Mouse (Mus musculus) kidney, postnatal 0 days (tissue): ENCODE data around the gene Rdh12. TPM values are rescaled to one million over a fixed set of nuclear protein-coding genes. Genes with fewer than 3 reads are reported as not detected.
"Not testable (repeated sequence)": the region's sequence is repeated elsewhere in the genome, so short reads cannot be mapped to it uniquely, and the experiment has no call there.

ENCODE experiments used
- ATAC-seq: fragments of 200-750 bp; cut with Nextera tagmentation; replicated peaks from 2 replicates; pipeline ENCODE4 v1.8.0; 2017; ENCODE audit warnings: low read depth, moderate number of reproducible peaks, moderate TSS enrichment, moderate library complexity; ENCODE audit not compliant: low FRiP score
- DNase-seq: peaks from one replicate; pipeline ENCODE4 v3.0.0-alpha.2; 2016; ENCODE audit warnings: low spot score
- H3K27ac ChIP-seq: fragments of 300-500 bp; sonication (generic); 2 replicates; pipeline ENCODE4 v1.5.1; 2014; ENCODE audit warnings: mild to moderate bottlenecking
- H3K27me3 ChIP-seq: fragments of 300-500 bp; sonication (generic); 2 replicates; pipeline ENCODE4 v1.6.1; 2014; ENCODE audit warnings: low read length, mixed read lengths; ENCODE audit not compliant: insufficient read depth
- H3K36me3 ChIP-seq: fragments of 300-500 bp; sonication (generic); 2 replicates; pipeline ENCODE4 v1.6.1; 2014; ENCODE audit warnings: low read length, mixed read lengths; ENCODE audit not compliant: insufficient read depth
- H3K4me1 ChIP-seq: fragments of 300-500 bp; sonication (generic); replicated peaks from 2 replicates; pipeline ENCODE4 v1.6.1; 2014; ENCODE audit warnings: antibody characterized with exemption, low read length, mixed read lengths; ENCODE audit not compliant: insufficient read depth
- H3K4me2 ChIP-seq: fragments of 300-500 bp; sonication (generic); 2 replicates; pipeline ENCODE4 v1.6.1; 2014; ENCODE audit warnings: mild to moderate bottlenecking, low read length, moderate library complexity, mixed read lengths
- H3K4me3 ChIP-seq: fragments of 300-500 bp; sonication (generic); replicated peaks from 2 replicates; pipeline ENCODE4 v1.5.1; 2014; ENCODE audit warnings: low read depth, low read length
- H3K9ac ChIP-seq: fragments of 300-500 bp; sonication (generic); 2 replicates; pipeline ENCODE4 v1.6.1; 2014; ENCODE audit warnings: low read depth, low read length
- H3K9me3 ChIP-seq: fragments of 300-500 bp; sonication (generic); replicated peaks from 2 replicates; pipeline ENCODE4 v1.6.1; 2016; ENCODE audit warnings: low read length, inconsistent platforms, mixed read lengths
- CTCF ChIP-seq: IDR thresholded peaks from 2 replicates; pipeline ENCODE4 v1.5.1; 2016; ENCODE audit warnings: antibody characterized with exemption, low read depth, mild to moderate bottlenecking, moderate library complexity
- WGBS: fragments of 180-500 bp; shearing (Covaris S2); extraction: QIAGEN DNeasy Blood & Tissue Kit; methylation state at CpG from one replicate; pipeline ENCODE4 v1.1.7; 2014; 5-methylcytosine and 5-hydroxymethylcytosine counted together
- polyA plus RNA-seq: library from polyadenylated mRNA; unstranded; fragments of >200 nt; fragmentation: Nextera tagmentation; extraction: Ambion mirVana; gene quantifications from 2 replicates; pipeline ENCODE4 v1.2.1, GENCODE M21; 2015

The Rdh12 gene
- polyA plus RNA-seq, 1 experiment from 2014 or later, result 7.4 TPM

DNA sequence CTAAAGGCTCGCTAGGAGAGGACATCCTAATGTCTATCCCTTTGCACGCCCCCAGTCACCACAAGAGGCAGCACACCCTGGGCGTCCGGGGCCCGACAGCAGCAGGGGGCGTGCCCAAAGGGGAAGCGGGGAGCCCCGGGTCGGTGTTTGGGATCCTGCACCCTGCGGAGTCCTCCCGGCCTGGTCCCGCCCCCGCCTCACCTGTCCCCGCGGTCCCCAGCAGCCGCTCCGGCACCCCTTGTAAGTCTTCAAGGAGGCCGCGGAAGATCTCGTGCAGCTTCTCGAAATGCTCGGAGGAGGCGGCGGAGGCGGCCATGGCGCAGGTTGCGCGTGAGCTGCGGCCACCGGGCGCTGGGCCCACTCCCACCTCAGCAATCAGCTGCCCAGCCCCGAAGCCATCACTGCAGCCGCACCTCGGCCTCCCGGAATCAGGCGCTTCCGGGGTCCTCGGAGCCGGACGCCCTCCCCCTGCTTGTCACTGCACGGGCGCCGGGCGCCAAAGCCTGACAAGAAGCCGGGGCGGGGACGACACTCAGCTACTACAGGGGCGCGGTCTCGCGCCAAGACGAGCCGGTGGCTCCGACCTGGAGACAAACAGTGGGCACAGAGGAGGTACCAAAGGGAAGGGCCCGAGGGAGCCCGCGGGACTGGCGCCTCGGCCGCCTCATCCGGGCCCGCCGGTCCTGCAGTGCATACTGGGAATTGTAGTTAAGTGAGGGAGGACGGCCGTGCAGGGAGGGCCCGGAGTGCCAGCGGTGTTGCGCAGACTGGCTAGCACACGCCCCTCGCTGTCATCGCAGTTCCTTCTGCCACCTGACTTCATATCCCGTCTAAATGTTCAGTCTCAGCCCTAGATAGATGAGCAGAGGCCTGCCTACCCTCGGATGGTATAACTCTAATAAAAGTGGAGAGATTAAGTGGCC lies 36.4 kb upstream of the Rdh12 start, which contains the start of gene Vti1b:
TSS of gene Vti1b (minus strand) at position 649 of the 923 bp plus-strand sequence.
- Histone ChIP-seq H3K27me3 (no peaks in the 10 kb centered on the region), H3K4me3 (peak within 1 kb of the TSS; percentile 88), H3K27ac (peak within 1 kb of the TSS; percentile 94), H3K36me3 (peaks cover 9% of the 10 kb centered on the region; the same call in 1 of the 2 replicates), H3K4me2 (peak within 1 kb of the TSS; percentile 64), H3K4me1 (peaks cover 6% of the 10 kb centered on the region; the same call in 1 of the 2 replicates), H3K9ac (peak within 1 kb of the TSS; percentile 73), H3K9me3 (no peaks in the 10 kb centered on the region)
- DNase-seq (peak; percentile 96), ATAC-seq (peak; percentile 96)
- peak; percentile 73 for TF ChIP-seq CTCF
- under 1% methylated on average over 73 of the region's 73 CpGs for WGBS

DNA sequence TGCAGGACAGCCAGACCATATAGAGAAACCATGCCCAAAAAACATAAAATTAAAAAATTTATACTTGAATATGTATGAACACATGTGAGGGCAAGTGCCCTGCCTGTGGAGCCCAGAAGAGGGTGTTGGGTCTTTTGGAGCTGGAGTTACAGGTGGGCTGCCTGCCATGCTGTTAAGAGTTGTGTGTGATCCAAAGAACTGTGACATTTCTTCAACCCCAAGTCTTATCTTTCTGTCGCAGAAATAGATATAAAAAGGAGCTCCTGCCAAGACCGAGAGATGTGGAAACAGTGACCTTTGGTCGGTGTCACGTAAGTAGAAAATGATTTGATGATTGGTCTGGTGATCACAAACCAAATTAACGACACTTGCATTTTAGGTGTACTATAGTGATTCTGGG lies 35.0 kb upstream of the Rdh12 start:
- H3K27me3 ChIP-seq, result no peaks in the 10 kb centered on the region
- no peak overlapping the region for H3K4me3 ChIP-seq
- no peak overlapping the region for H3K27ac ChIP-seq
- DNase-seq (no peak), ATAC-seq (no peak)
- no peaks in the 10 kb centered on the region for H3K9me3 ChIP-seq
- peaks cover 14% of the 10 kb centered on the region; the same call in 1 of the 2 replicates for H3K36me3 ChIP-seq
- TF ChIP-seq CTCF, result no peak
- WGBS, result 78% methylated on average over 5 of the region's 5 CpGs
- peaks cover 6% of the 10 kb centered on the region; the same call in 1 of the 2 replicates for H3K4me1 ChIP-seq
- no peak overlapping the region for H3K4me2 ChIP-seq
- no peak overlapping the region for H3K9ac ChIP-seq

GRCm38 (mm10) chr12:79175998-79176397 lies 32.7 kb upstream of the Rdh12 start:
- Histone ChIP-seq H3K4me3 (no peak overlapping the region), H3K4me1 (peaks cover 6% of the 10 kb centered on the region; the same call in 1 of the 2 replicates), H3K9ac (no peak overlapping the region), H3K27ac (no peak overlapping the region), H3K27me3 (no peaks in the 10 kb centered on the region), H3K36me3 (peaks cover 17% of the 10 kb centered on the region; the same call in 1 of the 2 replicates), H3K9me3 (no peaks in the 10 kb centered on the region), H3K4me2 (no peak overlapping the region)
- DNase-seq (no peak), ATAC-seq (no peak)
- 93% methylated on average over 5 of the region's 5 CpGs for whole genome bisulfite sequencing
- TF ChIP-seq CTCF, result no peak

DNA sequence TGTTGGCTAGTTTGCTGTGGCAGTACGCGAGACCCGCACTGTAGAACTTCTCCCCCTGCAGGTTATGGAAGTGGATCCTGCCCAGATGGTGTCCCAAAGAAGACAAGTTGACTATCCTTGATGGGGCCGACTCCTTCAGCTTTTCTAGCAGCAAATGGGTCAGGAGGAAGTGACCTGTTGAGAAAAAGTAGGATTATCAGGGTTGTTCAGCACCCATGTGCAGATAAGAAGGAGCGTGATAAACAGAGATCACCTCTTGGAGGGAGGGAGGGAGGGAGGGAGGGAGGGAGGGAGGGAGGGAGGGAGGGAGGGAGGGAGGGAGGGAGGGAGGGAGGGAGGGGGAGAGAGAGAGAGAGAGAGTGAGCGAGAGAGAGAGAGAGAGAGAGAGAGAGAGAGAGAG lies 23.6 kb upstream of the Rdh12 start:
- DNase-seq, H3K4me1 ChIP-seq, H3K4me3 ChIP-seq, H3K9ac ChIP-seq, H3K9me3 ChIP-seq, H3K27me3 ChIP-seq, H3K27ac ChIP-seq, ATAC-seq, H3K4me2 ChIP-seq: not testable (repeated sequence)
- peaks cover 48% of the 10 kb centered on the region for H3K36me3 ChIP-seq
- WGBS, result 95% methylated on average over 6 of the region's 6 CpGs

DNA sequence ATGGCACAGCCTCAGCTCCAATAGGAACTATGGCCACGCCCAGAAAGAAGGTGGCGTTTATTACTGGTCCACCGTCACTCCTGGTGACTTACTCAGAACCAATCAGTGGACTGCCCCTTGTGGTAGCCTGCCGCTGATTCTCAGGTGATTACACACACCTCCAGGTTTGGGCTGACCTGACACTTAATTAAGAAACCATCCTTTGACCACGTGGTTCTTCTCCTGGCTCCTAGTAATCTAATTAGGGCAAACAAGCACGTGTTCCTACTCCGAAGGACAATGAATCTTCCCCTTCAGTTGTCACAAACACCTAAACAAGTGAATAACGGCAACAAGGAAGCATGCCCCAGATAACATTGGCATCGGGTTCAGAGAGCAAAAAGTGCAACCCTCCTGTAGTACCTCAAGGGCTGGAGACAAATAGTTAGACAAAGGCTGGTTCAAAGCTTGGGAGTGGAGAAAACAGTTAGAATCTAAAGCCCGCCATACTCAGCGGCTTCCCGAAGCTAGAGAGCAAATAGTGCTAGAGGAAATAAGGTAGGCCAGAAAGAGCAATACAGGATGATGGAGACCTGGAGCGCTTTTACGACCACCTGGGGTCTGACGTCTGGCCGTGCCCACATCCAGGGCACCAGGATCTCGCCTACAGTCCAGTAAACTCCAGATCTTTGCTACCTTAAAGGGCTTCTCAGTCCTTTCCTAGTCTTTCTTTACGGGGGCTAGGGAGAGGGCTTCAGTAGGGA lies 17.6 kb upstream of the Rdh12 start:
- peak; percentile 84 for DNase-seq
- H3K4me1 ChIP-seq, result peaks cover 8% of the 10 kb centered on the region
- H3K27me3 ChIP-seq, result no peaks in the 10 kb centered on the region
- ATAC-seq, result peak; percentile 92
- no peaks in the 10 kb centered on the region for H3K9me3 ChIP-seq
- WGBS, result under 1% methylated on average over 18 of the region's 18 CpGs
- peak overlapping the region; percentile 44 for H3K9ac ChIP-seq
- peaks cover 17% of the 10 kb centered on the region; the same call in 1 of the 2 replicates for H3K36me3 ChIP-seq
- H3K4me2 ChIP-seq, result peak overlapping the region; percentile 80
- TF ChIP-seq CTCF, result peak; percentile 33; the same call in 1 of the 2 replicates
- no peak overlapping the region for H3K27ac ChIP-seq
- H3K4me3 ChIP-seq, result peak overlapping the region; percentile 43

GRCm38 (mm10) chr12:79191701-79192100 lies 17.0 kb upstream of the Rdh12 start:
- 6% methylated on average over 14 of the region's 14 CpGs for WGBS
- Histone ChIP-seq H3K4me3 (peak overlapping the region; percentile 43), H3K9me3 (no peaks in the 10 kb centered on the region), H3K27ac (no peak overlapping the region), H3K36me3 (peaks cover 11% of the 10 kb centered on the region; the same call in 1 of the 2 replicates), H3K4me1 (peaks cover 8% of the 10 kb centered on the region), H3K9ac (peak overlapping the region; percentile 44), H3K4me2 (peak overlapping the region; percentile 80), H3K27me3 (no peaks in the 10 kb centered on the region)
- peak; percentile 65 for TF ChIP-seq CTCF
- peak; percentile 78 for ATAC-seq
- peak; percentile 96 for DNase-seq
